Mouse (Mus musculus) gonadal fat pad, adult 2 months (tissue): ENCODE results near the gene Ggta1. TPM values are rescaled to one million over a fixed set of nuclear protein-coding genes. Genes with fewer than 3 reads are reported as not detected.

Source experiments
- DNase-seq: peaks from one replicate; pipeline ENCODE4 v3.0.0-alpha.2; 2012; ENCODE audit warnings: low read depth
- polyA plus RNA-seq: library from polyadenylated mRNA; depleted of rRNA; stranded (reverse); fragments of >200 nt; gene quantifications from 2 replicates; pipeline ENCODE4 v1.2.3, GENCODE M21; 2012

Gene Ggta1
- polyA plus RNA-seq, 1 experiment, result 37.9 TPM

DNA sequence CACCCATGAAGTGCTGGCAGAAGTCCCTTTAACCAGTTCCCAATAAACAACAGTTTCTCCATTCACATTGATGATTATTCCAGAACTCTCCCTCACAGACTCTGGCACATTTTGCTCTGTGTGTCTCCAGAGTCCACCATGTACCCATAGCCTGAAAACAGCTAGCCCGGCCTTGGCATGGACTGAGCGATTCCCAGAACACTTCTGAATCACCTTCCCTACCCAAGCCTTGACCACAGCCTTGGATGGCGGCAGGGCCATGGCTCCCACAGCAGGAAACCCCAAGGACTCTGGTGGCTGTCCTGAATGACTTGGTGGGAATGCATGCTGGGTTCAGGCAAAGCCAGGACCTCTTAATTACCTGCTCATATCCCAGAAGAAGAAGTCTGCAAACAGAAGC lies 22.6 kb downstream of the Ggta1 start:
- DNase-seq, result no peak

DNA sequence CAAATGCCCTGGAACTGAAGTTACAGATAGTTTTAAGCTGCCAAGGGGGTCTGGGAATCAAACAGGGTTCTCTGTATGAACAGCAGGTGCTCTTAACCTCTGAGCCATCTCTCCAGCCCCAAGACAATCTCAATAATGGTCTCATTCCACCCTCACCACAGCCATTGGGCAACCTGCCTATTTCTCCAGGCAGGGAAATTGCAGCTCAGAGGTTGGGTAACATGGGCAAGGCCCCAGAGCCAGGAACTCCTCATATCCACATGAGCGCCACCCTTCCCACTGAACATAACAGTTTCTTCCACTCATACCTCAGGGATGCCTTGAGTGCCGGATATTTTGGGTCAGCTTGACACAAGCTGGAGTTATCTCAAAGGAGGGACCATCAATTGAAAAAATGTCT lies 25.2 kb downstream of the Ggta1 start:
- DNase-seq, result peak; percentile 86

DNA sequence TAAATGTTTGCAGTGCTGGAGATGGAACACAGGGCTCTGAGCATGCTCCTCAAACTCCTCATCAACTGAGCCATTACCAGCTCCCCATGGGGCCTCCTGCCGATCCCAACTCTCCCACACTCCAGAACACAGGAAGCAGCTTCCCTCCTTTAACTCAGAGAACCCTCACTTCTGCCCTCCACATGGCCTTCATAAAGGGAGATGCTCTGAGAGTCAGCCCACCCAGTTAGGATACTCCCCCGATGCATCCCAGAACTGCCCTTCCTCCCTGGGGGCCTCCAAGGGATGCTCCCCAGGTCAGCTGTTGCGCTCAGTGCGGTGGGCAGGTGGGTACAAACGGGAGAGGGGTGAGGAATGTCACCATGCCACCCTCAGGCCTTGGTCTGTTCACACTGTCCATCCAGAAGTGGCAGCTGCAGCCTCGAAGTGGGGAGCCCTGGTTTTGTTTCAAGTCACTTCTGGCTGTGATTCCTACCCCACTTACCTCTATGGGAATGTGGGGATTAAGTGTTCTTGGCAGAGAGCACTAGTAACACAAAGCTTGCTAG lies 28.4 kb downstream of the Ggta1 start:
- DNase-seq, result no peak

DNA sequence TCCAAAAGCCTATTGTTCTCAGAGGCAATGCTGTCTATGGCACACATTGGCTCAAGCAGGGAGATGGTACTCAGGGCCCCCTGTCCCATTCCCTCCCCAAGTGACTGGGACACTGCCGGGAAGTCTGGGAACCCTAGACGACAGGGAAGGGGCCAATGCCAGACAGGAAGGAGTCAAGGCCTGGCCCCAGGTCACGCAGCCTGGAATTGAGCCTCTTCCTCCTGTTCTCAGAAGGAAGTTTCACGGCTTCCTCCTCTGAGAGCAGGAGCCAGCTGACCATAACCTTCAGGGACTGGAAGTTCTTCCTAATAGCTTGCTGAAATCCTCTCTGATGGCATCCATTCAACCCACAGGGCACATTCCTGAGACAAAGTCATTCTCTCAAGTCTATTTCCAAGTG lies 29.6 kb downstream of the Ggta1 start:
- no peak for DNase-seq

- DNase-seq, result no peak
These were observed 30.6 kb downstream of the Ggta1 start for GRCm38 (mm10) chr2:35432472-35432871.

- no peak for DNase-seq
These were observed 31.0 kb downstream of the Ggta1 start for GRCm38 (mm10) chr2:35432011-35432410.

DNA sequence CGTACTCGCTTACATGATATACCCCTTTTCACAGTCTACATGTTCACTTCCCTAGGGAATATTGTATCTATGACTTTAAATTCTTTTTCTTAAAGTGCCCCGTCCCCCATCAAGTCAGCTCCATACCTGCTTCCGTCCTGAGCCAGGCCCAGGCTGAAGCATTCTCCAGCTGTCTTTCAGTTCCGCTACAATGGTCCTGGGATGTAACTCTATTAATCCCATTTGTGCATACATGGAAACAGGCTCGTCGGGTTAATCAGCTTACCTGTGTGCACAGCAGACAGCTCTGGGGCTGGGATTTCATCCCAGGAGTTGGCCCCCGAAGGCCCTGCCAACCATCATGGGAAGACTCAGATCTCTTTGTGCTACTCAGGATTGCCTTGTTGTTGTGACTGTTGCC lies 32.2 kb downstream of the Ggta1 start:
- DNase-seq, result no peak

DNA sequence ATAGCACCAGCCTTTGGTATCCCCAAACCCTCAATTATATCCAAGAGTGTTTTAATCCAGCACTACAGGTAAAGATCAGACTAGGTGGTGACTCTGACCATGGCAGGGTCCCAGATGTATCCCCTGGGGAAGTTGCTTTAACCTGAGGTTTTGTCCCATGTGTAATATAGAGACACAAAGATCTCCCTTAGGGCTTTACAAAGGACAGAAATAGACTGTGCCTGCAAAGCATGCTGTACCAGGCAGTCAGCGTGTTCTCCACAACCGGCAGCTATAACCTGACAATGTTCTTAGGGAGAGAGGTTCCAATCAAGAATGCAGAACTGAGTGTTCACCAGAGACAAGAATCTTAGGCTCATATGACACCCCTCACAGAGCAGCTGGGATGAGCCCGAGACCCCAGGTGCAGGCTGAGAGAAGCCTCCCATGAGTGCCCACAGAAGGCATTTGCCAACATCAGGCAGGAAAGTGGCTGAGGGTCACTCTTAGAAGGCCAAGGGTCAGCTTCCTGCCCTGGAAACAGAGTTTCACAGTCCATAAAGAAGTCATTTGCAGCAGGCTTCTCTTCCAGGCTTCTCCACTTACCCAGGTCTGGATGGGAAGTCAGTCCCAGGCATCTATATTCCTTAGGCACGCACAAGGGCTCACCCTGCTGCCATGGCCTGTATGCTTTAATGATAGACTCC lies 34.3 kb downstream of the Ggta1 start:
- no peak for DNase-seq

DNA sequence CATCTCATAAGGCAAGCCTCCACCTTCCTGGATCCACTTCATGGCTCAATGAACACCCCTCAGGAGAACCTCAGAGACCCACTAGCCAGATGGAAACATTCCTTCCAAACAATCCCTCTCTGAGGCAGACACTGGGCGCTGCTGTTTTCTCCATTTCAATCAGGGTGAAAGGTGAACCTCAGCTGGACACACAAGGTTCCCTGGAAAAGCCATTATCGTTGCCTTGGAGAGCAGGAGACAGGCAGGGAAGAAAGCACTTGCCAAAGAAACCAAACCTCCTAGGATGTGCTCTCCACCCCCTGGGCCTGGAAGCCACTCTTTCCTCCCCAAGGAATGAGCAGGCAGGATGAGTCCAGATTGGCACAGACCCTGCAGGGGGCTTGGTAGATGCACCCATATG lies 35.5 kb downstream of the Ggta1 start:
- no peak for DNase-seq

DNA sequence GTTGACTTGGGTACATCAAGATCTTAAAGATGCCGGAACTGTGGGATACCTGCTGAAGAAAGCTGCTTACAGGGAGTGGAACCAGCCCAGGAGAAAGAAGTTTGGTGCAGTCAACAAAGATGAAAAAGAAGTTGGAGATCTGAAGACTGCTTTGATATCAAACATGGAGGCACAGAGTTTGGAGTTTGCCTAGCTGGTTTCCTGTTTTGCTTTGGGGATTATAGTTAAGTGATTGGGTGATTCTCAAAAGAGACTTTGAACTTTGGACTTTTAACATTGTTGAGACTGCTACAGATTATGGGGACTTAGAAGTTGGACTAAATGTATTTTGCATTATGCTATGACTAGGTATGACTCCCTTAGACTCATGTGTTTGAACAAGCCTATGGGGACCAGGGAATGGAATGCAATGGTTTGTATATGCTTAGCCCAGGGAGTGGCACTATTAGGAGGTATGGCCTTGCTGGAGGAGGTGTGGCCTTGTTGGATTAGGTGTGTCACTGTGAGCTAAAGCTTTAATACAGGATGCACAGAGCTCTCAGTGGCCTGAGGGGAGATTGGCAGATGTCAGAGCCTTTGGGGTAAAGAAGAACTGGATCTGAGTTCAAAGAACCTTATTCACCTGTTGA lies 39.2 kb downstream of the Ggta1 start:
- DNase-seq, result no peak

DNA sequence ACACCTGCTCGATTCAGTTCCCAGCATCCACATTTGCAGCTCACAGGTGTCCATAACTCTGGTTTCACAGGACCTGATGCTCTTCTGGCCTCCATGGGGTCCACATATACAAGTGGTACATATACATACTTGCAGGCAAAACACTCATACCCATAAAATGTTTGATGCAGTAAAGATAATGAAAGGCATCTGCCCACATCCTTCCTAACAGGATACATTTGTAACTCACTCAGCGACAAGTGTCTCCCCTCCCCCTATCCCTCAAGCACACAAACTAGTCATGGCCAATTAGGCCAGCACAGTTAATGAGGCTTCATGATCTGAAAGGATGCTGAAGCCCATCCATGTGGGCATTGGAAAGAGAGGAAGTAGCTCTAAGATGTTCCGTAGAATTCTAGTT lies 40.6 kb downstream of the Ggta1 start:
- no peak for DNase-seq

DNA sequence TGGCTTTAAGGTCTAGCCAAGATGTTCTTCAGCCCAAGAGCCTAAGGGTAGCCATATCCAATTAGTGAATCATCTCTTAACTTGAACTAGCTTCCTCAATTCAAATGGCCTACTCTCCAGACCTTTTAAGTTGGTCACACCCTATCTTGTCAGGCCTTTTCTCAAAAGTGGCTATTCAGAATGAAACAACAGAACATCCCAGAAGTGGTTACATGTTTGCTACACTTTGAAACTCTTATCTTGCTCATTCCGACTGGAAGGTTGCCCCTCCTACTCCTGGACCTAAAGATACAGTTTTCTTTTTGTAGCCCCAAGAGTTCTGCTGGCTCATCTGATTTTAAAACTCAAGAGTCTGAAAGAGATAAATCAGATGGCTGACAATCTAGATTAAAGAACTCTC lies 42.4 kb downstream of the Ggta1 start:
- no peak for DNase-seq

DNA sequence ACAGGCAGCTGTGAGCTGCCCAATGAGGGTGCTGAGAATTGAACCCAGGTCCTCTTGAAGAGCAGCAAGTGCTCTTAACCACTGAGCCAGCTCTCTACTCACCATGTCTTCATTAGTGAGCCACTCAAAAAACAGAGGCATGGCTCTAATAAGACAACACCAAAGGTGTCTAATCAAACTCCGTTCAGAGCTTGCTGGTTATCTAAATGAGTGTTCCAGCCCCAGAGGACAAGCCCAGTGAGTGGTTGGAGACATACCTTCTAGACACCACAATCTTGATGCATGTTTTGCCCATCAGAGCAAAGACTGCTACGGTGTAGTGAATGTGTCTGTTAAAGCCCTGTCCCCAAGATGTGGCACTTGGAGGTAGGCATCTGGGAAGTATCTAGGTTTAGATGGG lies 43.4 kb downstream of the Ggta1 start:
- DNase-seq, result no peak

DNA sequence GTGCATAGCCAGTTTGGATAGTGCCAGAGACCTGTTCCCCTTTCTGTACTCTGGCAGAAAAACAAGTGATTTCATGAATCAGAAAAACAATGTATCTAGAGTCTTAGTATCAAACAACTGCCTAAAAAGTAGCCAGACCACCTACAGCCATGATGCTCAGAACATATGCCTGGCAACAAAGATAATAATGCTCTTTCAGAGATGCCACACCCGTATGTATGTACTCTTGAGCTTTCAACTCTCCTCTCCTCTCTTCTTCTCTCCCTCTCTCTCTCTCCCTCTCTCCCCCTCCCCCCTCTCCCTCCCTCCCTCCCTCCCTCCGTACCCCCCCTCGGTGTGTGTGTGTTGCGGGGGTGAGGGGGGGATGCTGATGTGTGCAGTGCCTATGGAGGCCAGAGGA lies 43.8 kb downstream of the Ggta1 start:
- no peak for DNase-seq

DNA sequence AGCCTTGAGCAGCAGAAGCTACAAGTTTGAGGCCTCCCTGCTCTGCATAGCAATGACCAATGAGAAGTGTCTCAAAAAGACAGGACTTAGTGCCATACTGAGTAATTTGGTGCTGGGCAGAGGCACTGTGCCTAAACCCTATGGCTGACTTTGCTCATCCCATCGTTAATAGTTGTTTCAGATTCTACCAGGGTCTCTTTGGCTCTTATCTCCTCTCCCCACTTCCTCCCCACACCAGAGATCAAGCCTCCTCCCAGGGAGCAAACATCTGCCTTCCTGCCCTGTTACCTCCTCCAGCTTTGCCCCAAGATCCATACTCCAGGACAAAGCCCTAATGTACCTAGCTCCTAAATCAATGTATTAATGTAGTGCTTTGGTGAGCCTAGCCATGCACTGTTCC lies 45.8 kb downstream of the Ggta1 start:
- no peak for DNase-seq

DNA sequence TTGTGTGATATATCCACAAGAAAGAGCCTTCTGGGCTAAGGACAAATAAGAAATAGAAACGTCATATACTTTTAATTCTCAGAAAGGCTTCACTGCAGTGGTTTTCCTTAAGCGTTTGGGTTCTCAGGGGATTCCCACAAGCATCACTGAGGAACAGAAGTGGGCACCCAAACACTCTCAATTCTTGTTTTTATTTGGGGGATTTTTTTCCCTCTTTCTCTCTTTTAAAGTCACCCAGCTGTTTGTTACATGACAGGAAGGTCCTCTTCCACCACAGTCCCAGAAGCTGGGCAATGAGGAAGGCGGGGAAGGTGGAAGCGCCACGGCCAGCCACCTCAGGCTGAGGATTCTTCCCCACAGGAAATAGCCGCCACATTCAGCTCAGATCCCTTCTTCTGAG lies 46.6 kb downstream of the Ggta1 start:
- DNase-seq, result no peak

GRCm38 (mm10) chr2:35412810-35413209 lies 50.2 kb downstream of the Ggta1 start:
- DNase-seq, result no peak

GRCm38 (mm10) chr2:35412246-35412645 lies 50.8 kb downstream of the Ggta1 start:
- DNase-seq, result no peak

GRCm38 (mm10) chr2:35411640-35412190 lies 51.3 kb downstream of the Ggta1 start:
- no peak for DNase-seq

DNA sequence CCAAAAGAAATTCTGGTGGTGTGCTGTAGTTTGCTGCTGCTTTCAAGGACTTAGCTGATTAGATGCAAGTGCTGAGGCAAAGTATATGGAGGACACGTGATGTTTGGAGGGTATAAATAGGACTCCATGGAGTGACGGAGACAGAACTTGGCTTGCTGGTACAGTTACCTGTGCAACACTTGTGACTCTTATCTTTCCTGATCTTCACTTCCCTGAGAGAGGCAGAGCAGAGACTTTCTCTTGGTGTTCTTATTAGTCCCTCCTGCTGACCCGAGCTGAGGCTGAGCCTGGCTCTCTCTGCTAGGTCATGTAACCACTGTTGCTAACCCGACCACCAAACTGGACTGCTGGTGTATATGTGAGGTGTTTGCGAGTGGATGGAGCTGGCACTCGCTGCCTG lies 53.6 kb downstream of the Ggta1 start:
- no peak for DNase-seq

- no peak for DNase-seq
These were observed 54.5 kb downstream of the Ggta1 start for GRCm38 (mm10) chr2:35408409-35409110.

DNA sequence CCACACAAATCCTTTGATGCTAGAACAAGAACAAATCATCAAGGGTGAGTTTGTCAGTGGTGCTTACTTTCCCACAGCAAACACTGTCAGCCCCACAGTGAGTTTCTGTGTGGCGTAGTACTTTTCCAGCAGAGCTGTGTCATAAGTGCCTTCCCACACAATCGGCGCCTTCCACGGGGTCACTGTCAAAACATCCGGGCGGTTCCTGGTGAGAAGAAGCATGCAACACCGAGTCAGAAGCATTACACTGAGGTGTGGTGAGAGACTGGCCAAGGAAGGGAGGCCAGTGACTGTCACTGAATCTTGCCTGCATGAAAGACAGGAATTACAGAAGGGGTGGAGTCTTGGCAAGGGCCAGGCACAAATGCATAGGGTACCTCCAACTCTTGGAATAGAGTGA lies 55.2 kb downstream of the Ggta1 start:
- DNase-seq, result no peak

GRCm38 (mm10) chr2:35407266-35407665 lies 55.8 kb downstream of the Ggta1 start:
- DNase-seq, result no peak
